Mouse (Mus musculus): ENCODE data around the gene Traf5.

Gene Traf5

DNA sequence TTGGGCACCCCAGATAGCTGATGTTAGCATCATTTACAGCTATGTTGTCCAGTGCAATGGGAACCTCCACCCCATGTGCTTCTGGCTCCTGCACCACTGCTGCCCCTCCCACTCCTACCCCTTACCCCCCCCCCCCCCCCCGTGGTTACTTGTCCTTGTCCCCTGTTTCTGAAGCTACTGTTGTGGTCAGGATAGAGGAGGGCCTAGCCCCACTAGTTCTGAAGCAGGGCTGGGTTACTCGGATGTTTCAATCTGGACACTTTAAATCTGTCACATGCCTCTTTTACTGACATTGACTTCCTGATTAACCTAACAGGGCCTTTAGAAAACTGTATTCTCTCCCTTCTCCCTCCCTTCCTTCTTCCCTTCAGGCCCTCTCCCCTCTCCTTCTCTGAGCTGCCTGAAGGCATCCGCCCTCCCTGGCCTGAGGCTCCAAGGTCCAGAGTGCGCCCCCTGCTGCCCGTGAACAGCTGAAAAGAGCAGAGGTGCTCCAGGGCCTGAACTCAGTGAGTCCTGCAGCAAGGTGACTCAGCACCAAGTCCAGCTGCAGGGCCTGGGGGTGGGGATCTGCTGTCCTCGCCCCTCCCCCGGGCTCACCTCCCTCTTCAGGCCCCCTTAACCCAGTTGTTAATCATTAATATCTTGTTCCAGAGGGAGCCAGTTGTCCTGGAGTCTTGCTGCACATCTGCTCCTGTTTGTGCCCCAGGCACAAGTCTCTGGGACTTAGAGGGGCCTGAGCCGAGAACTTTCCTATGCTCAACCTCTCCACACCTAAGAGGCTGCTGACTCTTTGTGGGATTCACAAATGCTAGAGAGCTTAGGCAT lies 128.2 kb downstream of the Traf5 start:
- DNase-seq: peak; percentile 85 to 87

DNA sequence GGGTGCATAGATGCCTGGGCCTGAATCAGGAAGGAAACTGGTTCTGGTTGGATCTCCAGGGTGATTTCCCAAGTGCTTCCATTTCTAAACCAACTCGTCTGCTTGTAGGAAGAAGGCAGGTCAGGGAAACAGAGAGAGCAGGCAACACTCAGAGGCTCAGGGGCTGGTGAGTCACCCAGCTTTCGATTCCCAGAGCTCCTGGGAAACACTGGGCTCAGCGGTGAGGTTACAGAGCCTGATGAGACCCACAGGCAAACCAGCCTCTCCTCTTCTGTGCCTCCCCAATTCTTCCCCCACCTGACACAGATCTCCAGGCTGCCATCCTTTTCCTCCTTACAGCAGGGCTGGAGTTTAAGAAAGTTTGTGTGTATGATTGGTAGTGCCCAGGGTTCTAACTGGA lies 128.9 kb downstream of the Traf5 start:
- no peak for DNase-seq

GRCm38 (mm10) chr1:191960946-191961345 lies 131.4 kb downstream of the Traf5 start:
- no peak for DNase-seq

- DNase-seq: no peak
Observed at GRCm38 (mm10) chr1:191957321-191957720, 135.0 kb downstream of the Traf5 start.

- peak in 1 of 2 experiments; percentile 32 for DNase-seq
Observed at GRCm38 (mm10) chr1:191956871-191957270, 135.5 kb downstream of the Traf5 start.

GRCm38 (mm10) chr1:191956261-191956660 lies 136.1 kb downstream of the Traf5 start:
- DNase-seq: peak; percentile 68 to 80

DNA sequence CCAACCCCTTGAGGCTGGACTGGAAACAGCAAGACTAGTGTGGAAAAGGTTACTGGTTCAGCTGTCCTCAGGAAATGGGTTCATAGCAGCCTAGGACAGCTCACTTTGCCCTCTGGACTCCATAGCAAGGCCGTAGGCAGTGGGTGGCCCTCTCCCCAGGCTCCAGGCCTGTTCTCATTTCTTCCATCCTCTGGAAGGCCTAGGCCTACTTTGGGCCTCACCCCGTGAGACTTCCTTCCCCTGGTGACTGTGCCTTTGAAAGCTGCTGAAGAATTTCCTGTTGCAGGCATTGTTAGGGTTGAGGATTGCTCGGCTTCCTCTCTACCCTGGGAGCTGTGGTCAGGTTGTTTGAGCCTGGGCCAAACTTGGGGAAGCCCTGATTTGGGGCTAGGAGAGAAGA lies 137.3 kb downstream of the Traf5 start:
- DNase-seq: peak; percentile 70 to 79

GRCm38 (mm10) chr1:191952733-191953335 lies 139.5 kb downstream of the Traf5 start:
- no peak for DNase-seq

- no peak for DNase-seq
Observed at GRCm38 (mm10) chr1:191950611-191951010, 141.7 kb downstream of the Traf5 start.

GRCm38 (mm10) chr1:191948600-191948999 lies 143.8 kb downstream of the Traf5 start:
- peak in 1 of 2 experiments; percentile 37 for DNase-seq

GRCm38 (mm10) chr1:191947796-191948195 lies 144.6 kb downstream of the Traf5 start:
- no peak for DNase-seq

All from lung, adult 18-20 months (tissue).